Mouse (Mus musculus) embryonic facial prominence, embryonic 10.5 days (tissue): Measurements from ENCODE around the gene Strada. TPM values are rescaled to one million over a fixed set of nuclear protein-coding genes. Genes with fewer than 3 reads are reported as not detected.
A peak's percentile ranks its signal among the peaks of the same experiment; 100 is the strongest.
"Not testable (repeated sequence)": the region's sequence is repeated elsewhere in the genome, so short reads cannot be mapped to it uniquely, and the experiment has no call there.

ENCODE experiments used
- DNase-seq: peaks from one replicate; pipeline ENCODE4 v3.0.0-alpha.2; 2017; ENCODE audit warnings: low spot score
- H3K27ac ChIP-seq: fragments of 300-500 bp; sonication (generic); replicated peaks from 2 replicates; pipeline ENCODE4 v1.5.1; 2016; ENCODE audit warnings: mild to moderate bottlenecking
- H3K27me3 ChIP-seq: fragments of 300-500 bp; sonication (generic); replicated peaks from 2 replicates; pipeline ENCODE4 v1.6.1; 2016; ENCODE audit warnings: low read depth, mild to moderate bottlenecking; ENCODE audit not compliant: poor library complexity, severe bottlenecking
- H3K36me3 ChIP-seq: fragments of 300-500 bp; sonication (generic); replicated peaks from 2 replicates; pipeline ENCODE4 v1.6.1; 2016; ENCODE audit warnings: mild to moderate bottlenecking, moderate library complexity
- H3K4me1 ChIP-seq: fragments of 300-500 bp; sonication (generic); 2 replicates; pipeline ENCODE4 v1.6.1; 2016
- H3K4me3 ChIP-seq: fragments of 300-500 bp; sonication (generic); 2 replicates; pipeline ENCODE4 v1.5.1; 2016; ENCODE audit warnings: mild to moderate bottlenecking, moderate library complexity
- H3K9me3 ChIP-seq: fragments of 300-500 bp; sonication (generic); 2 replicates; pipeline ENCODE4 v1.6.1; 2016; ENCODE audit warnings: mild to moderate bottlenecking
- WGBS: fragments of 180-500 bp; shearing (Covaris S2); methylation state at CpG from one replicate; pipeline ENCODE4 v1.1.7; 2016; 5-methylcytosine and 5-hydroxymethylcytosine counted together
- polyA plus RNA-seq: library from polyadenylated mRNA; unstranded; fragments of >200 nt; fragmentation: Nextera tagmentation; extraction: Ambion mirVana; gene quantifications from 2 replicates; pipeline ENCODE4 v1.2.1, GENCODE M21; 2016

Gene Strada
- polyA plus RNA-seq, 1 experiment from 2014 or later = 40.4 TPM

- 37% methylated on average over 8 of the region's 8 CpGs for WGBS
- Histone ChIP-seq H3K27me3 (no peaks in the 10 kb centered on the region), H3K4me1 (peaks cover 14% of the 10 kb centered on the region), H3K4me3 (peak overlapping the region; percentile 29; the same call in 1 of the 2 replicates), H3K27ac (peak overlapping the region; percentile 68), H3K9me3 (no peaks in the 10 kb centered on the region), H3K36me3 (peaks cover 55% of the 10 kb centered on the region)
- DNase-seq = peak; percentile 33
Observed at GRCm38 (mm10) chr11:106134580-106135528, 67.1 kb downstream of the Strada start.

DNA sequence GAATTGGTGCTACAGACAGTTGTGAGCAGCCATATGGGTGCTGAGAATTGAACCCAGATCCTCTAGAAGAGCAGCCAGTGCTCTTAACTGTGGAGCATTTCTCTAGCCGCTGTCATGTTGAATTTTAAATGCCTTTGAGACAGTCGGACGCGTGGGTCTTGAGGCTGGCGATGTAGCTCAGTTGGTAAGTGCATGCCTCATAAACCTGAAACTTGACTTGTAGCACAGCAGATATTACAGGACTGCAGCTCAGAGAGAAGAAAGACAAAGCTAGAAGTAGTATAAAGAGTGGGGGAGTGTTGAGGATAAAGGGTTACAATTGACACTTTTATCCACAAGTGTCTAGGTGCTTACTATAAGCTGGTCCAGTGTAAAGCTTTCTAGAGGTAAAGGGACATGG lies 69.5 kb downstream of the Strada start:
- no peaks in the 10 kb centered on the region for H3K27me3 ChIP-seq
- peaks cover 62% of the 10 kb centered on the region for H3K36me3 ChIP-seq
- no peak overlapping the region for H3K4me3 ChIP-seq
- H3K27ac ChIP-seq = no peak overlapping the region
- peaks cover 14% of the 10 kb centered on the region for H3K4me1 ChIP-seq
- WGBS = 92% methylated on average over 5 of the region's 5 CpGs
- H3K9me3 ChIP-seq = no peaks in the 10 kb centered on the region
- DNase-seq = no peak

DNA sequence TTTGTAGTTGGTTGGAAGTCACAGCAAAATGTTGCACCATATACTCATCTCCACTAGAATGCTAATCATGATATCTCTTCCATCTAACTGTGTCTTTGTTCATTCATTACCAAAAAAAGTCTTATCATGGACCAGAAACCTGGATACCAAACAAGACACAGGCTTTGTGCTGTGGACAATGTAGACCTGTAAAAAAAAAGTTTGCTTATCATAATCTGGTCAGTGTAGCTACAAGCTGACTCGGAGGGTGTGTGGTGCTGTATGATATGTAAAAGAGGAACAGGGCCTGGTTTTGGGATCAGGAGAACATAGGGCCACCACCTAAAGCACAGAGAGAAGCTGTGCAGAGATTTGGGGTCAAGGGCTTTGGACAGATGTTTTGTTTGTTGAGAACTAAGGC lies 72.5 kb downstream of the Strada start:
- H3K4me3 ChIP-seq = no peak overlapping the region
- no peaks in the 10 kb centered on the region for H3K27me3 ChIP-seq
- 90% methylated on average over 1 of the region's 1 CpGs for WGBS
- no peaks in the 10 kb centered on the region for H3K9me3 ChIP-seq
- H3K27ac ChIP-seq = no peak overlapping the region
- peaks cover 57% of the 10 kb centered on the region for H3K36me3 ChIP-seq
- DNase-seq = no peak
- H3K4me1 ChIP-seq = peaks cover 5% of the 10 kb centered on the region

- not testable (repeated sequence) for H3K9me3 ChIP-seq, DNase-seq, H3K27ac ChIP-seq, H3K4me1 ChIP-seq, H3K4me3 ChIP-seq, H3K27me3 ChIP-seq
- H3K36me3 ChIP-seq = peaks cover 82% of the 10 kb centered on the region
- WGBS = 98% methylated on average over 6 of the region's 6 CpGs
Observed at GRCm38 (mm10) chr11:106126727-106127373, 75.1 kb downstream of the Strada start.

DNA sequence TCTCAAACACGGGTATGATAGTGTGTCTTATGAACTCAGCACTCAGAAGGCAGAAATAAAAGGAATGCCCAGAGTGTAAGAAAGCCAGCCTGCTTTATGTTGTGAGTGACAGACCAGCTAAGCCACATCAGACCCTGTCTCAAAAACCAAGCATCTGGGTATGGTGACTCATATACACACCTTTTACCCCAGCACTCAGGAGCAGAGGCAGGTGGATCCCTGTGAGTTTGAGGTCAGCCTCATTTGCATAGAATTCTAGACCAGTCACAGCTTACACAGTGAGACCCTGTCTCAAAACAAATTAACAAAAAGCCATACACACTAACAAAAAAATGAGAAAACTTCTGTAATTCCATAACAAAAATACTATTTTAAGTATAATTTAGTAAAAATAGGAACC lies 76.1 kb downstream of the Strada start:
- DNase-seq = no peak
- peaks cover 87% of the 10 kb centered on the region for H3K36me3 ChIP-seq

DNA sequence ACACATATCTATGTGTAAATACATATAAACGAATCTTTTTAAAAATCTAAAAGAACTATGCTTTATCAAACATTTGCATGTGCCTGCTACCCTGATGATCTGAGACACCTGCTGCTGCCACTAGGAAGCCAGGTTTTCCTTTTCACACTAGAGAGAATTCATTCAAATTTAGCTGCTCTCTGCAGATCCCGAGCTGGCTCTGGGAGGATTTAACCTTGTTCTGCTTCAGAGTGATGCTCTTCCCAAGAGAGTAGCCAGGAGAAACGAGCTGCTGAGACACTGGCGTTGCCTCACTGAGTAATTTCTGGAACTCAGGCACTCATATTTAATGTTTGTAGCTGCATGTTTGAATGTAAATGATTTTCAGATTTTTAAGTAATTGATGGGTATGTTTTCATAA lies 77.2 kb downstream of the Strada start:
- Histone ChIP-seq H3K27me3 (no peaks in the 10 kb centered on the region), H3K36me3 (peaks cover 85% of the 10 kb centered on the region), H3K9me3 (no peaks in the 10 kb centered on the region), H3K4me3 (no peak overlapping the region), H3K4me1 (no peaks in the 10 kb centered on the region), H3K27ac (no peak overlapping the region)
- 80% methylated on average over 4 of the region's 4 CpGs for WGBS
- no peak for DNase-seq

More for the DNA sequence above, 76.1 kb downstream of the Strada start:
- Histone ChIP-seq H3K27me3 (no peaks in the 10 kb centered on the region), H3K27ac (no peak overlapping the region), H3K4me3 (no peak overlapping the region), H3K9me3 (no peaks in the 10 kb centered on the region), H3K4me1 (no peaks in the 10 kb centered on the region)
- WGBS = 77% methylated on average over 1 of the region's 1 CpGs

GRCm38 (mm10) chr11:106122736-106123135 lies 79.2 kb downstream of the Strada start:
- peaks cover 86% of the 10 kb centered on the region for H3K36me3 ChIP-seq
- no peak for DNase-seq
- H3K9me3 ChIP-seq = no peaks in the 10 kb centered on the region
- H3K27ac ChIP-seq = no peak overlapping the region
- H3K27me3 ChIP-seq = no peaks in the 10 kb centered on the region
- no peaks in the 10 kb centered on the region for H3K4me1 ChIP-seq
- WGBS = 90% methylated on average over 3 of the region's 3 CpGs
- no peak overlapping the region for H3K4me3 ChIP-seq

DNA sequence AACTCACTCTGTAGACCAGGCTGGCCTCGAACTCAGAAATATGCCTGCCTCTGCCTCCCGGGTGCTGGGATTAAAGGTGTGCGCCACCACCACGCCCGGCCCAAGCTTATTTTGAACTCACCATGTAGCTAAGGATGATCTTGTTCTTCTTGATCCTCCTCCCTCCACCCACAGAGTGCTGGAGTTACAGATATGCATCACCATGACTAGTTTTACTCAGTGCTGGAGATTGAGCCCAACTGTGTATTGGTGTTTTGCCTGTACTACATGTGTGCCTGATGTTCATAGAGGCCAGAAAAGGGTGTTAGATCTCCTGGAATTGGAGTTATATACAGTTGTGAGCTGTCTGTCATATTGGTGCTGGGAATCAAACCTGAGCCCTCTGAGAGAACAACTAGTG lies 79.7 kb downstream of the Strada start:
- Histone ChIP-seq H3K27ac (no peak overlapping the region), H3K27me3 (no peaks in the 10 kb centered on the region), H3K4me3 (no peak overlapping the region), H3K4me1 (no peaks in the 10 kb centered on the region), H3K36me3 (peaks cover 91% of the 10 kb centered on the region), H3K9me3 (no peaks in the 10 kb centered on the region)
- no peak for DNase-seq
- WGBS = 94% methylated on average over 5 of the region's 5 CpGs

Other genes with a start within 250 kb of the Strada start
- gene Cyb561, start 248.8 kb downstream of the Strada start, polyA plus RNA-seq = 13.2 and 14.0 TPM in 2 replicates
- 0.45 and 0.50 TPM in 2 replicates for gene Ace, start 234.2 kb downstream of the Strada start, polyA plus RNA-seq
- gene Ace3, start 207.5 kb downstream of the Strada start, polyA plus RNA-seq = not detected in 2 replicates
- gene Kcnh6, start 194.0 kb downstream of the Strada start, polyA plus RNA-seq = 0.30 and 0.48 TPM in 2 replicates
- 91.2 and 93.4 TPM in 2 replicates for gene Dcaf7, start 165.3 kb downstream of the Strada start, polyA plus RNA-seq
- 12.7 and 13.8 TPM in 2 replicates for gene Taco1, start 136.1 kb downstream of the Strada start, polyA plus RNA-seq
- gene Map3k3, start 117.6 kb downstream of the Strada start, polyA plus RNA-seq = 20.9 and 23.9 TPM in 2 replicates
- 1.5 TPM in 1 of 2 replicates, not detected in the other for gene Gm10840, start 41.3 kb downstream of the Strada start, polyA plus RNA-seq
- gene Limd2, start 41.3 kb downstream of the Strada start, polyA plus RNA-seq = 445 and 476 TPM in 2 replicates
- 71.2 and 72.9 TPM in 2 replicates for gene Ccdc47, start 14.2 kb upstream of the Strada start, polyA plus RNA-seq
- 107 and 108 TPM in 2 replicates for gene Ddx42, start 14.8 kb upstream of the Strada start, polyA plus RNA-seq
- 85.3 and 92.0 TPM in 2 replicates for gene Ftsj3, start 53.9 kb upstream of the Strada start, polyA plus RNA-seq
- 419 and 430 TPM in 2 replicates for gene Psmc5, start 54.0 kb upstream of the Strada start, polyA plus RNA-seq
- 35.9 and 37.1 TPM in 2 replicates for gene Smarcd2, start 70.8 kb upstream of the Strada start, polyA plus RNA-seq
- gene Tcam1, start 74.5 kb upstream of the Strada start, polyA plus RNA-seq = 0.21 and 0.28 TPM in 2 replicates
- not detected in 2 replicates for gene Gh, start 99.7 kb upstream of the Strada start, polyA plus RNA-seq
- gene Cd79b, start 112.6 kb upstream of the Strada start, polyA plus RNA-seq = 0.91 and 1.7 TPM in 2 replicates
- 0.04 and 0.10 TPM in 2 replicates for gene Scn4a, start 151.1 kb upstream of the Strada start, polyA plus RNA-seq
- gene Prr29, start 163.3 kb upstream of the Strada start, polyA plus RNA-seq = not detected in 2 replicates
- gene Icam2, start 185.9 kb upstream of the Strada start, polyA plus RNA-seq = 16.9 and 20.6 TPM in 2 replicates